Mouse (Mus musculus) neural tube, embryonic 15.5 days (tissue): ENCODE measurements around the gene Rasgef1b. TPM values are rescaled to one million over a fixed set of nuclear protein-coding genes. Genes with fewer than 3 reads are reported as not detected.
A peak's percentile ranks its signal among the peaks of the same experiment; 100 is the strongest.

Experiments
- ATAC-seq: fragments of 200-750 bp; cut with Nextera tagmentation; 2 replicates; pipeline ENCODE4 v1.8.0; 2017; ENCODE audit warnings: mild to moderate bottlenecking, moderate TSS enrichment, moderate library complexity; ENCODE audit not compliant: low FRiP score
- H3K27ac ChIP-seq: fragments of 300-500 bp; sonication (generic); replicated peaks from 2 replicates; pipeline ENCODE4 v1.5.1; 2015; ENCODE audit warnings: mild to moderate bottlenecking, inconsistent platforms
- H3K27me3 ChIP-seq: fragments of 300-500 bp; sonication (generic); replicated peaks from 2 replicates; pipeline ENCODE4 v1.6.1; 2015; ENCODE audit warnings: inconsistent platforms
- H3K36me3 ChIP-seq: fragments of 300-500 bp; sonication (generic); 2 replicates; pipeline ENCODE4 v1.6.1; 2015; ENCODE audit warnings: inconsistent platforms
- H3K4me1 ChIP-seq: fragments of 300-500 bp; sonication (generic); 2 replicates; pipeline ENCODE4 v1.6.1; 2015; ENCODE audit warnings: inconsistent platforms
- H3K4me2 ChIP-seq: fragments of 300-500 bp; sonication (generic); 2 replicates; pipeline ENCODE4 v1.6.1; 2015; ENCODE audit warnings: inconsistent platforms, mild to moderate bottlenecking, moderate library complexity
- H3K4me3 ChIP-seq: fragments of 300-500 bp; sonication (generic); replicated peaks from 2 replicates; pipeline ENCODE4 v1.5.1; 2015; ENCODE audit warnings: mild to moderate bottlenecking, inconsistent platforms
- H3K9ac ChIP-seq: fragments of 300-500 bp; sonication (generic); replicated peaks from 2 replicates; pipeline ENCODE4 v1.6.1; 2015; ENCODE audit warnings: mild to moderate bottlenecking, inconsistent platforms
- H3K9me3 ChIP-seq: fragments of 300-500 bp; sonication (generic); replicated peaks from 2 replicates; pipeline ENCODE4 v1.6.1; 2016; ENCODE audit warnings: inconsistent platforms
- WGBS: fragments of 180-500 bp; shearing (Covaris S2); methylation state at CpG from one replicate; pipeline ENCODE4 v1.1.7; 2015; ENCODE audit warnings: mixed read lengths; 5-methylcytosine and 5-hydroxymethylcytosine counted together
- polyA plus RNA-seq: library from polyadenylated mRNA; unstranded; fragments of >200 nt; fragmentation: Nextera tagmentation; extraction: Ambion mirVana; gene quantifications from 2 replicates; pipeline ENCODE4 v1.2.1, GENCODE M21; 2015

The Rasgef1b gene
- polyA plus RNA-seq, 1 experiment from 2014 or later, result 53.9 TPM

GRCm38 (mm10) chr5:99499404-99500089, 229.3 kb downstream of the Rasgef1b start:
- no peaks in the 10 kb centered on the region for H3K27me3 ChIP-seq
- 82% methylated on average over 7 of the region's 7 CpGs for WGBS
- peaks cover 12% of the 10 kb centered on the region for H3K4me1 ChIP-seq
- H3K9me3 ChIP-seq, result no peaks in the 10 kb centered on the region
- H3K36me3 ChIP-seq, result no peaks in the 10 kb centered on the region
- no peak overlapping the region for H3K9ac ChIP-seq
- no peak overlapping the region for H3K27ac ChIP-seq
- H3K4me3 ChIP-seq, result no peak overlapping the region
- ATAC-seq, result no peak
- H3K4me2 ChIP-seq, result no peak overlapping the region

GRCm38 (mm10) chr5:99497856-99498255, 231.0 kb downstream of the Rasgef1b start:
- no peak overlapping the region for H3K4me3 ChIP-seq
- WGBS, result 70% methylated on average over 11 of the region's 11 CpGs
- H3K36me3 ChIP-seq, result no peaks in the 10 kb centered on the region
- peaks cover 14% of the 10 kb centered on the region for H3K4me1 ChIP-seq
- ATAC-seq, result no peak
- no peak overlapping the region for H3K9ac ChIP-seq
- no peaks in the 10 kb centered on the region for H3K9me3 ChIP-seq
- no peak overlapping the region for H3K27ac ChIP-seq
- no peaks in the 10 kb centered on the region for H3K27me3 ChIP-seq
- H3K4me2 ChIP-seq, result no peak overlapping the region

- 72% methylated on average over 9 of the region's 9 CpGs for WGBS
- no peaks in the 10 kb centered on the region for H3K9me3 ChIP-seq
- H3K4me1 ChIP-seq, result peaks cover 14% of the 10 kb centered on the region
- ATAC-seq, result no peak
- H3K27ac ChIP-seq, result no peak overlapping the region
- H3K9ac ChIP-seq, result no peak overlapping the region
- H3K4me3 ChIP-seq, result no peak overlapping the region
- H3K4me2 ChIP-seq, result no peak overlapping the region
- H3K27me3 ChIP-seq, result no peaks in the 10 kb centered on the region
- H3K36me3 ChIP-seq, result no peaks in the 10 kb centered on the region
Observed at GRCm38 (mm10) chr5:99496931-99497782, 231.7 kb downstream of the Rasgef1b start.

GRCm38 (mm10) chr5:99496157-99496453, 232.8 kb downstream of the Rasgef1b start:
- Histone ChIP-seq H3K4me3 (no peak overlapping the region), H3K4me2 (no peak overlapping the region), H3K9ac (no peak overlapping the region), H3K36me3 (no peaks in the 10 kb centered on the region), H3K4me1 (peaks cover 14% of the 10 kb centered on the region), H3K27me3 (no peaks in the 10 kb centered on the region), H3K9me3 (no peaks in the 10 kb centered on the region), H3K27ac (no peak overlapping the region)
- 15% methylated on average over 1 of the region's 1 CpGs for WGBS
- no peak for ATAC-seq

GRCm38 (mm10) chr5:99495354-99496156, 233.3 kb downstream of the Rasgef1b start:
- no peaks in the 10 kb centered on the region for H3K27me3 ChIP-seq
- no peak overlapping the region for H3K4me2 ChIP-seq
- H3K4me1 ChIP-seq, result peaks cover 14% of the 10 kb centered on the region
- WGBS, result 66% methylated on average over 10 of the region's 10 CpGs
- H3K27ac ChIP-seq, result no peak overlapping the region
- no peak overlapping the region for H3K4me3 ChIP-seq
- ATAC-seq, result no peak
- no peak overlapping the region for H3K9ac ChIP-seq
- no peaks in the 10 kb centered on the region for H3K36me3 ChIP-seq
- no peaks in the 10 kb centered on the region for H3K9me3 ChIP-seq

- H3K27me3 ChIP-seq, result no peaks in the 10 kb centered on the region
- WGBS, result 78% methylated on average over 9 of the region's 9 CpGs
- ATAC-seq, result no peak
- no peak overlapping the region for H3K27ac ChIP-seq
- peaks cover 14% of the 10 kb centered on the region for H3K4me1 ChIP-seq
- no peaks in the 10 kb centered on the region for H3K9me3 ChIP-seq
- no peak overlapping the region for H3K4me3 ChIP-seq
- no peak overlapping the region for H3K9ac ChIP-seq
- H3K36me3 ChIP-seq, result no peaks in the 10 kb centered on the region
- H3K4me2 ChIP-seq, result no peak overlapping the region
Observed at GRCm38 (mm10) chr5:99493861-99494260, 235.0 kb downstream of the Rasgef1b start.

GRCm38 (mm10) chr5:99493017-99493416, 235.8 kb downstream of the Rasgef1b start:
- no peak overlapping the region for H3K9ac ChIP-seq
- no peaks in the 10 kb centered on the region for H3K9me3 ChIP-seq
- H3K27ac ChIP-seq, result no peak overlapping the region
- WGBS, result 60% methylated on average over 3 of the region's 3 CpGs
- H3K4me1 ChIP-seq, result peaks cover 14% of the 10 kb centered on the region
- H3K4me3 ChIP-seq, result no peak overlapping the region
- ATAC-seq, result no peak
- H3K4me2 ChIP-seq, result no peak overlapping the region
- H3K27me3 ChIP-seq, result no peaks in the 10 kb centered on the region
- H3K36me3 ChIP-seq, result no peaks in the 10 kb centered on the region

- no peak overlapping the region for H3K27ac ChIP-seq
Observed at GRCm38 (mm10) chr5:99488479-99489158, 240.2 kb downstream of the Rasgef1b start.

GRCm38 (mm10) chr5:99487009-99487858, 241.6 kb downstream of the Rasgef1b start:
- ATAC-seq, result peak; percentile 67; the same call in 1 of the 2 replicates
- Histone ChIP-seq H3K4me3 (no peak overlapping the region), H3K27me3 (no peaks in the 10 kb centered on the region), H3K4me2 (no peak overlapping the region), H3K9ac (no peak overlapping the region), H3K27ac (0 out of 2 replicates have a peak overlapping the region, but pooled peaks have one; percentile 41), H3K9me3 (no peaks in the 10 kb centered on the region), H3K36me3 (no peaks in the 10 kb centered on the region), H3K4me1 (peaks cover 5% of the 10 kb centered on the region; the same call in 1 of the 2 replicates)
- 35% methylated on average over 5 of the region's 5 CpGs for WGBS

More at GRCm38 (mm10) chr5:99488479-99489158, 240.2 kb downstream of the Rasgef1b start:
- 90% methylated on average over 6 of the region's 6 CpGs for WGBS
- Histone ChIP-seq H3K9ac (no peak overlapping the region), H3K4me2 (no peak overlapping the region), H3K9me3 (no peaks in the 10 kb centered on the region), H3K4me1 (peaks cover 5% of the 10 kb centered on the region; the same call in 1 of the 2 replicates), H3K4me3 (no peak overlapping the region), H3K36me3 (no peaks in the 10 kb centered on the region), H3K27me3 (no peaks in the 10 kb centered on the region)
- no peak for ATAC-seq

- Histone ChIP-seq H3K4me2 (no peak overlapping the region), H3K9me3 (no peaks in the 10 kb centered on the region), H3K9ac (no peak overlapping the region), H3K27me3 (no peaks in the 10 kb centered on the region), H3K36me3 (no peaks in the 10 kb centered on the region), H3K4me1 (peaks cover 26% of the 10 kb centered on the region), H3K27ac (no peak overlapping the region), H3K4me3 (no peak overlapping the region)
- no peak for ATAC-seq
- 89% methylated on average over 5 of the region's 5 CpGs for WGBS
Observed at GRCm38 (mm10) chr5:99483162-99483561, 245.7 kb downstream of the Rasgef1b start.
